ENCODE assay signal across 9 mouse cellular contexts in the genomic region with DNA sequence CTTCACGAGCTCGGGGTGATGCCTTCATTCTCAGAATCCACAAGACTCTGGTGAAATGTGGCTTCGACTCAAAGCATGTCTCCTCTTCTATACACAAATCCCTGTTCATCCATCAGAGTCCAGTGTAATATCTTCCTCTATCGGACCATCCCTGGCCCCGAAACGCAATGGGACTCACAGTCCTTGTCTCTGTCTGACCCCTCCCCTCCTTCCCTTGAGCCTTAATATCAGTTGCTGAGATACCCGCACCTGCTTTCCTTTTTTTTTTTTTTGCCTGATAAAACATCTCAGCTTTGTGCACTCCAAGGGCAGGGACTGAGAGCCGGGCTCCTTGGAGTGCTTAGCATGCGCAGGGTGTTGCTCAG. TPM values are rescaled to one million over a fixed set of nuclear protein-coding genes. Genes with fewer than 3 reads are reported as not detected.
DNase-seq lines count a peak whose midpoint lies in the region; ATAC-seq and TF ChIP-seq lines count a peak whose summit lies in the region.
"Had no signal": no experiment of that assay in that cellular context is flagged by ENCODE, and none has a peak within 500 bp of the region (broad histone marks: within the 10 kb centered on the region; RNA-seq: fewer than 3 reads in every experiment).

No protein-coding gene starts in this region.

- no peak for ATAC-seq in heart, embryonic 11.5 days (replicated peaks; ENCODE audit: insufficient number of reproducible peaks, low FRiP score, low TSS enrichment)
- no peak for ATAC-seq in forebrain, postnatal 0 days

- H3K36me3 ChIP-seq in heart, embryonic 11.5 days (ENCODE audit: control insufficient read depth, insufficient read depth, low read length), result no peaks in the 10 kb centered on the region
- no peaks in the 10 kb centered on the region for H3K36me3 ChIP-seq in heart, adult 2 months (ENCODE audit: control insufficient read depth, insufficient read depth, low read length)
- peaks cover 5% of the 10 kb centered on the region; the same call in 1 of the 2 replicates for H3K36me3 ChIP-seq in ES-E14 (ENCODE audit: control insufficient read depth, insufficient read depth, low read length, poor library complexity, severe bottlenecking)
- no peaks in the 10 kb centered on the region for H3K36me3 ChIP-seq in forebrain, postnatal 0 days (ENCODE audit: insufficient read depth)
- no peaks in the 10 kb centered on the region for H3K36me3 ChIP-seq in macrophage (ENCODE audit: inconsistent target)
- H3K36me3 ChIP-seq: G1E had no signal

- no peak for DNase-seq in heart, adult 2 months
- DNase-seq in ES-E14 (ENCODE audit: low read depth, low spot score), result no peak
- DNase-seq in forebrain, postnatal 0 days, result no peak
- no peak for DNase-seq in thymus, adult 18-20 months
- no peak for DNase-seq in right cerebral cortex, adult 2 months (ENCODE audit: low spot score in 2 of 2)
- no peak for DNase-seq in yolk sac, embryonic 10.5 days (ENCODE audit: low spot score)

- no peak overlapping the region for H3K27ac ChIP-seq in heart, embryonic 11.5 days (ENCODE audit: low read depth, low read length)
- no peak overlapping the region for H3K27ac ChIP-seq in heart, adult 2 months
- no peak overlapping the region for H3K27ac ChIP-seq in ES-E14 (ENCODE audit: insufficient read depth, low read depth, low read length, poor library complexity, severe bottlenecking)
- no peak overlapping the region for H3K27ac ChIP-seq in forebrain, postnatal 0 days (ENCODE audit: low read depth, low read length)
- no peak overlapping the region for H3K27ac ChIP-seq in macrophage

- no peaks in the 10 kb centered on the region for H3K9me3 ChIP-seq in heart, embryonic 11.5 days (replicated peaks; ENCODE audit: control insufficient read depth, low read length)
- H3K9me3 ChIP-seq in ES-E14 (ENCODE audit: control insufficient read depth, insufficient read depth, low read depth, low read length), result no peaks in the 10 kb centered on the region
- H3K9me3 ChIP-seq in forebrain, postnatal 0 days (ENCODE audit: low read length), result no peaks in the 10 kb centered on the region
- H3K9me3 ChIP-seq: G1E had no signal

- 14% methylated on average over 9 of the region's 9 CpGs for WGBS in heart, embryonic 11.5 days (ENCODE audit: insufficient replicate concordance)
- 12% methylated on average over 9 of the region's 9 CpGs for WGBS in heart, adult 2 months
- WGBS in forebrain, postnatal 0 days, result 2% methylated on average over 9 of the region's 9 CpGs
- 21% methylated on average over 9 of the region's 9 CpGs for WGBS in macrophage (ENCODE audit: missing documents)

- H3K4me1 ChIP-seq in heart, embryonic 11.5 days (ENCODE audit: control insufficient read depth, insufficient read depth, low read length), result peaks cover 14% of the 10 kb centered on the region
- peaks cover 2% of the 10 kb centered on the region; the same call in 1 of the 2 replicates for H3K4me1 ChIP-seq in heart, adult 2 months (ENCODE audit: control insufficient read depth, insufficient read depth, low read length)
- peaks cover 0 to 18% of the 10 kb centered on the region in 2 experiments; a peak in 2 of 4 replicates for H3K4me1 ChIP-seq in ES-E14 (ENCODE audit: control insufficient read depth in 2 of 2, insufficient read depth in 2 of 2, low read length in 2 of 2, poor library complexity in 1 of 2)
- H3K4me1 ChIP-seq in forebrain, postnatal 0 days (ENCODE audit: insufficient read depth), result 0 out of 2 replicates have a peak, but pooled peaks cover 22% of the 10 kb centered on the region

- peak overlapping the region; percentile 93 for H3K4me2 ChIP-seq in heart, embryonic 11.5 days
- H3K4me2 ChIP-seq in forebrain, postnatal 0 days (ENCODE audit: low read depth), result peak overlapping the region; percentile 95

- no peaks in the 10 kb centered on the region for H3K79me2 ChIP-seq in heart, adult 2 months (replicated peaks; ENCODE audit: control insufficient read depth, insufficient read depth, low read length)
- H3K79me2 ChIP-seq in macrophage (ENCODE audit: inconsistent target), result no peaks in the 10 kb centered on the region

- peaks cover 39% of the 10 kb centered on the region for H3K27me3 ChIP-seq in heart, embryonic 11.5 days (ENCODE audit: control insufficient read depth, insufficient read depth, low read length)
- no peaks in the 10 kb centered on the region for H3K27me3 ChIP-seq in heart, adult 2 months (ENCODE audit: control insufficient read depth, insufficient read depth, low read length)
- H3K27me3 ChIP-seq in forebrain, postnatal 0 days (ENCODE audit: insufficient read depth, low read length), result no peaks in the 10 kb centered on the region

- no peak for TF ChIP-seq EP300 in heart, adult 2 months (IDR thresholded peaks at IDR 0.05; ENCODE audit: insufficient read depth, low read depth, low read length)

- peak overlapping the region; percentile 72 for H3K4me3 ChIP-seq in heart, embryonic 11.5 days (ENCODE audit: low read depth, low read length)
- no peak overlapping the region; the same call in 1 of the 2 replicates for H3K4me3 ChIP-seq in heart, adult 2 months
- H3K4me3 ChIP-seq in ES-E14 (ENCODE audit: insufficient read depth in 1 of 2, low read depth in 1 of 2, low read length in 2 of 2, poor library complexity in 1 of 2, severe bottlenecking in 1 of 2), result peak overlapping the region; percentile 81 to 91
- peak overlapping the region; percentile 80 for H3K4me3 ChIP-seq in forebrain, postnatal 0 days (ENCODE audit: low read depth, low read length)
- peak overlapping the region; percentile 17 for H3K4me3 ChIP-seq in macrophage (ENCODE audit: inconsistent target)

- no peak for TF ChIP-seq POLR2A in heart, adult 2 months (IDR thresholded peaks at IDR 0.05; ENCODE audit: insufficient read depth, low read depth, low read length)

- H3K9ac ChIP-seq in heart, embryonic 11.5 days (ENCODE audit: low read depth, low read length), result no peak overlapping the region
- H3K9ac ChIP-seq in heart, adult 2 months (ENCODE audit: low read depth, low read length), result no peak overlapping the region
- peak overlapping the region; percentile 1; the same call in 1 of the 2 replicates for H3K9ac ChIP-seq in ES-E14 (ENCODE audit: insufficient read depth, low read depth, low read length, poor library complexity, severe bottlenecking)
- peak overlapping the region; percentile 82; the same call in 1 of the 2 replicates for H3K9ac ChIP-seq in forebrain, postnatal 0 days

- no peak for TF ChIP-seq CTCF in heart, adult 2 months (IDR thresholded peaks at IDR 0.05)
- TF ChIP-seq CTCF in forebrain, postnatal 0 days (IDR thresholded peaks at IDR 0.05; ENCODE audit: low read depth), result no peak

- intact Hi-C loops in heart, adult 2 months (cut with DNase I), result no loop called here

- in situ Hi-C loops in ES-E14 (cut with MboI; ENCODE audit: low sequenced_read_pairs in 2 of 2, unreplicated experiment in 2 of 2), result no loop called here

TF ChIP-seq in ES-E14, 5 proteins besides CTCF, POLR2A, EP300 and RAD21:
- TF ChIP-seq HCFC1 (IDR thresholded peaks at IDR 0.05; ENCODE audit: borderline replicate concordance, insufficient read depth, low read length) (no peak), ZNF384 (IDR thresholded peaks at IDR 0.05; ENCODE audit: low read depth, low read length) (0 out of 2 replicates have a peak, but pooled peaks have one; percentile 4)

RNA-seq across cellular contexts. Expression of gene Azin2, which starts 0.7 kb away (rescaled TPM):
- 4.1 and 4.6 TPM in 2 replicates for polyA plus RNA-seq in heart, embryonic 11.5 days (2014; fragmentation: Nextera tagmentation; extraction: Ambion mirVana)
- 1 to 10 TPM; 2.0 to 3.0 TPM for total RNA-seq in heart, adult 2 months (2021)
- 3.2 and 3.7 TPM in 2 replicates for polyA plus RNA-seq in heart, adult 2 months (2012; rRNA removed)
- 16.0 and 21.2 TPM in 2 replicates for total RNA-seq in ES-E14 (2012; rRNA removed)
- total RNA-seq in forebrain, postnatal 0 days (2014; rRNA removed), result 19.2 and 23.4 TPM in 2 replicates
- 16.4 and 18.0 TPM in 2 replicates for polyA plus RNA-seq in forebrain, postnatal 0 days (2015; fragmentation: Nextera tagmentation; extraction: Ambion mirVana)
- total RNA-seq in macrophage (2018; cell fraction: chromatin; rRNA removed), result 10 to 100 TPM in 21 of 26 experiments, 1 to 10 TPM in 5; 3.2 to 17.5 (median 11.2) TPM
- total RNA-seq in macrophage (2018; cell fraction: cytosol; rRNA removed), result 1 to 10 TPM; 1.2 to 3.2 (median 2.2) TPM
- 10 to 100 TPM in 10 of 26 experiments, 1 to 10 TPM in 16; 2.9 to 20.7 (median 7.8) TPM for total RNA-seq in macrophage (2018; cell fraction: nucleus; rRNA removed)
- 1.1 to 4.3 TPM (median 1.8 TPM) in 3 replicates for polyA plus RNA-seq in macrophage (2018)
- total RNA-seq: G1E had no signal
- polyA plus RNA-seq: G1E had no signal

RNA-seq across cellular contexts. Expression of gene Ak2, which starts 28.9 kb away (rescaled TPM):
- 139 and 147 TPM in 2 replicates for polyA plus RNA-seq in heart, embryonic 11.5 days (2014; fragmentation: Nextera tagmentation; extraction: Ambion mirVana)
- 10 to 100 TPM; 63.1 to 70.5 TPM for total RNA-seq in heart, adult 2 months (2021)
- polyA plus RNA-seq in heart, adult 2 months (2012; rRNA removed), result 41.8 and 43.4 TPM in 2 replicates
- 148 and 177 TPM in 2 replicates for total RNA-seq in ES-E14 (2012; rRNA removed)
- 30.8 and 33.0 TPM in 2 replicates for total RNA-seq in forebrain, postnatal 0 days (2014; rRNA removed)
- 58.5 and 64.2 TPM in 2 replicates for polyA plus RNA-seq in forebrain, postnatal 0 days (2015; fragmentation: Nextera tagmentation; extraction: Ambion mirVana)
- 100 to 1,000 TPM in 1 of 26 experiments, 10 to 100 TPM in 25; 36.7 to 102 (median 78.7) TPM for total RNA-seq in macrophage (2018; cell fraction: chromatin; rRNA removed)
- 100 to 1,000 TPM in 4 of 26 experiments, 10 to 100 TPM in 22; 56.1 to 106 (median 81.4) TPM for total RNA-seq in macrophage (2018; cell fraction: cytosol; rRNA removed)
- 100 to 1,000 TPM in 2 of 26 experiments, 10 to 100 TPM in 24; 53.5 to 105 (median 79.1) TPM for total RNA-seq in macrophage (2018; cell fraction: nucleus; rRNA removed)
- polyA plus RNA-seq in macrophage (2018), result 63.1 to 68.1 TPM (median 64.7 TPM) in 3 replicates

Comparison
In these comparisons a context has a peak if more than half of its experiments do, and no peak if none do; other contexts are left out.
1. H3K9ac ChIP-seq: peak in ES-E14 (single experiment) and forebrain, postnatal 0 days (single experiment); none in heart, embryonic 11.5 days (single experiment) and heart, adult 2 months (single experiment).